Mouse (Mus musculus) bone marrow, adult 2 months (tissue): Measurements from ENCODE around the gene Rcan2. TPM values are rescaled to one million over a fixed set of nuclear protein-coding genes. Genes with fewer than 3 reads are reported as not detected.
A peak's percentile ranks its signal among the peaks of the same experiment; 100 is the strongest.

Source experiments
- H3K27ac ChIP-seq: fragments of 200-500 bp; 2 replicates; pipeline ENCODE4 v1.5.1; 2012; ENCODE audit warnings: low read depth, mild to moderate bottlenecking, control low read depth, inconsistent platforms, low read length; ENCODE audit not compliant: control insufficient read depth, poor library complexity, insufficient read depth
- H3K4me1 ChIP-seq: fragments of 200-500 bp; 2 replicates; pipeline ENCODE4 v1.6.1; 2011; ENCODE audit warnings: low read length; ENCODE audit not compliant: control insufficient read depth, insufficient read depth
- H3K4me3 ChIP-seq: fragments of 200-500 bp; replicated peaks from 2 replicates; pipeline ENCODE3; 2011; ENCODE audit warnings: mild to moderate bottlenecking, low read depth, low read length, control low read depth; ENCODE audit not compliant: control insufficient read depth
- CTCF ChIP-seq: fragments of 200-500 bp; IDR thresholded peaks from 2 replicates; pipeline ENCODE4 v1.5.1; 2011; ENCODE audit warnings: low read length, control low read depth; ENCODE audit not compliant: control insufficient read depth, insufficient read depth
- POLR2A ChIP-seq: fragments of 200-500 bp; IDR thresholded peaks from 2 replicates; pipeline ENCODE4 v1.6.1; 2011; ENCODE audit warnings: low read depth, mild to moderate bottlenecking, control low read depth, low read length, borderline replicate concordance; ENCODE audit not compliant: control insufficient read depth
- WGBS: fragments of 180-500 bp; shearing (Covaris S2); methylation state at CpG from one replicate; pipeline ENCODE4 v1.1.7; 2018; 5-methylcytosine and 5-hydroxymethylcytosine counted together
- polyA plus RNA-seq: library from polyadenylated mRNA; stranded (reverse); fragments of >200 nt; gene quantifications from 2 replicates; pipeline ENCODE4 v1.2.4, GENCODE M21; 2011; ENCODE audit warnings: low replicate concordance; ENCODE audit not compliant: missing spikeins, insufficient read depth, insufficient read length

Rcan2 gene
- polyA plus RNA-seq, 1 experiment = 2.1 TPM

DNA sequence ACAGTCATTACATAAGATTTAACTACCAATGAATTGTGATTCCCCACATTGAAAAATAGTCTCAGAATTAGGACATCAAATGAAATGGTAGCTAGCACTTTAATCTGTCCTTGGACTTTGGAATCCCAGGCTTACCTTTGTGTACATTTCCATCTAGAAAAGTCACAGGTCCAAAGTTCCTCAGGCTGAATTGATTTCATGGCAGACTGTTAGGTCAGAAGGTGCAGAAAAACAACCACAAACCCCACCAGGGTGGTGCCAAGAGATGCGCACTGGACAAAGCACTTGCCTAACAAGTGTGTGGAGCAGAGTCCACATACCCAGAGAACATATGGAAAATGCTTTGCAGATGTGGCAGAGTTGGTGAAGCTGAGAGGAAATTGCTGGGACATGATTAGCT, 256.0 kb downstream of the Rcan2 start:
- TF ChIP-seq POLR2A = no peak
- no peak for TF ChIP-seq CTCF
- no peaks in the 10 kb centered on the region; the same call in 1 of the 2 replicates for H3K4me1 ChIP-seq
- H3K4me3 ChIP-seq = no peak overlapping the region
- H3K27ac ChIP-seq = no peak overlapping the region
- 95% methylated on average over 1 of the region's 1 CpGs for WGBS

DNA sequence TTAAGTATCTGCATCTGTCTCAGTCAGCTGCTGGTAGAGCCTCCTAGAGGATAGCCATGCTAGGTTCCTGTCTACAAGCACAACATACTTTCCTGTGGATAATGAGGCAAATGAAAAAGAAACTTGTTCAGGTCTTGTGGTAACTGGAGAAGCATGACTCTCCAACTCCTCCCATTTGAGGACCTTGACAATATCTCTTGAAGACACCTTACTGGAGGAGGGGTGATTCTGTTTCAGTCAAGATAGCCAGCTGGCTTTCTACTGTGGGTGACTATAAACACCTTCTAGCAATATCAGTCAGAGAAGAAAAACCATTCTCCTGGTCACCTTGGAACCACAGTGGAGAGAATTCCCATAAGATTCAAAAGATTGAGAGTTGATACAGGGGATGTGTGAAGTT, 257.0 kb downstream of the Rcan2 start:
- no peaks in the 10 kb centered on the region; the same call in 1 of the 2 replicates for H3K4me1 ChIP-seq
- H3K27ac ChIP-seq = no peak overlapping the region
- TF ChIP-seq POLR2A (no peak), CTCF (no peak)
- no peak overlapping the region for H3K4me3 ChIP-seq

DNA sequence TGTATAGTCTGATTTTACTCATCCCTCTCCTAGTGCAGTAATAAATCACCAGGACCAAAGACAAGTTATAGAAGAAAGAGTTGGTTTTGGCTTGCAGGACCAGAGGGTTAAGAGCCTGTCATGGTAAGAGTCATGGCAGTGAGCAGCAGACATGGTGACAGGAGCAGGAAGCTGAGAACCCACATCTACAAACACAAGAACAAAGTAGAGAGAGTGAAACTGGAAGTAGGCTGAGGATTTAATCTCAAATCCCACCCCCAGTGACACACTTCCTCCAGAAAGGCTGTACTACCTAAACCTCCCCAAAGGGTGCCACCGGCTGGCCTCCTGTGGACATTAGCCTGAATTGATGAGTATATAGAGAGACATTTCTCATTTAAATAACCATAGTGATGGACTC, 259.6 kb downstream of the Rcan2 start:
- WGBS = 97% methylated on average over 1 of the region's 1 CpGs
- TF ChIP-seq CTCF = no peak
- TF ChIP-seq POLR2A = no peak

DNA sequence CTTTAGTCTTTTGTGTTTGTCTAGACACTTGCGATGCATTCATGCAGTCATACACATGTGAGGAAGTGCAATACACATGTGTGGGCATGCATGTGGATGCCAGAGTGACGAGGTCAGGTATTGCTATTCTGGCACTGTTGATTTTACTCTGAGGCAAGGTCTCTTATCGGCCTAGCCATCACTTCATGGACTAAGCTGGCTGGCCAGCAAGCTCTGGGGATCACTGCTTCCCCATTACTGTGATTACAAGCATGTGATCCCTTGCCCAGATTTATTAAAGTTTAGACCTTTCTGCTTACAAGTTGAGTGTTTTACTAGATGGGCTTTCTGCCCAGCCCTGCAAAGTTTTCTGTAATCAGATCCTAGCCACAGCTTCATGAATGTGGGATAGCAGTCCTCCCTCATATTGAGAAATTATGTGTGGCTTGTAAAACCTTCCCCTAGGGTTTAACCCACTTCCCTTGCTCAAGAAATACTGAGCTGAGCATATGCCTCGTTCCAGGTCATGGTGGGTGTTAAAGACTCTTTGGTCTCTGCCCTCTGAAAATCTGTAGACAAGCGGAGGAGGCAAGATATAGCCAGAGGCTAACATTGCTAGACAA, 260.2 kb downstream of the Rcan2 start:
- Histone ChIP-seq H3K4me3 (no peak overlapping the region), H3K27ac (no peak overlapping the region), H3K4me1 (no peaks in the 10 kb centered on the region; the same call in 1 of the 2 replicates)
- TF ChIP-seq CTCF (no peak), POLR2A (no peak)
- WGBS = 63% methylated on average over 5 of the region's 5 CpGs

More for the DNA sequence above, 259.6 kb downstream of the Rcan2 start:
- no peak overlapping the region for H3K27ac ChIP-seq
- no peaks in the 10 kb centered on the region; the same call in 1 of the 2 replicates for H3K4me1 ChIP-seq
- no peak overlapping the region for H3K4me3 ChIP-seq

DNA sequence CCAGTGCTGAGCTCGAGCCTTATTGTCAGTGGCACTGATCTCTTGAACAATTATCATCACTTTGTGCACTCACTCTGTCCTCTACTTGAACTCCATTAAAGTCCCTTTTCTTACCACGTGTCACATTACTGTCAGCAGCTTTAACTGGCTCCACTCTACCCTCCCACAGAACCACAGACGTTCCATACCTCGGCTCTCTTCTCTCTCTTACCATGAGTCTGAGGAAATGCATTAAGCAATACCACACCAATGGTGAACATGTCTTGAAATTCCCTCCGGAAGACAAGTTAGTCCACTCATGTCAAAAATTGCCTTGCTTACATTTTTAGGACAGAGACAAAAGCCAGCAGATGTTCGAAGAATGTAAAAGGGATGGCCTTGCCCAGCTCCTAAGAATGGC, 267.7 kb downstream of the Rcan2 start:
- WGBS = 54% methylated on average over 6 of the region's 6 CpGs
- Histone ChIP-seq H3K4me3 (no peak overlapping the region), H3K4me1 (no peaks in the 10 kb centered on the region; the same call in 1 of the 2 replicates), H3K27ac (no peak overlapping the region)
- TF ChIP-seq CTCF (no peak), POLR2A (no peak)

DNA sequence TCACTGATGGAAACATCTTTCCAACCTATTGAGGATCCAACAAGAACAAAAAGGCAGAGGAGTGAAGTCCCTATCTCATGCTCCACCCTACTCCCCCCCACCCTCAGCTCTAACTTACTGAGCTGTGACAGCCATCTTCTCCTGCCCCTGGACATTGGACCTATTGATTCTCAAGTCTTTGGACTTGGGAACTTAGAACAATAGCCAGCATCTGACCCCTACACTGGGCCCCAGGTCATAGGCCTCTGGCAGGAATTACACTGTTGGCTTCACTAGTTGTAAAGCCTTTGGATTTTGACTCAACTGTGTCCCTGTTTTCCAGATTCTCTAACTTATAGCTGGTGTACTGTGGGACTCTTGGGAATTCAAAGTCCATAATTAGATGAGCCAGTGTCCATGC, 270.5 kb downstream of the Rcan2 start:
- TF ChIP-seq POLR2A = no peak
- TF ChIP-seq CTCF = no peak
- Histone ChIP-seq H3K27ac (no peak overlapping the region), H3K4me3 (no peak overlapping the region), H3K4me1 (no peaks in the 10 kb centered on the region; the same call in 1 of the 2 replicates)

DNA sequence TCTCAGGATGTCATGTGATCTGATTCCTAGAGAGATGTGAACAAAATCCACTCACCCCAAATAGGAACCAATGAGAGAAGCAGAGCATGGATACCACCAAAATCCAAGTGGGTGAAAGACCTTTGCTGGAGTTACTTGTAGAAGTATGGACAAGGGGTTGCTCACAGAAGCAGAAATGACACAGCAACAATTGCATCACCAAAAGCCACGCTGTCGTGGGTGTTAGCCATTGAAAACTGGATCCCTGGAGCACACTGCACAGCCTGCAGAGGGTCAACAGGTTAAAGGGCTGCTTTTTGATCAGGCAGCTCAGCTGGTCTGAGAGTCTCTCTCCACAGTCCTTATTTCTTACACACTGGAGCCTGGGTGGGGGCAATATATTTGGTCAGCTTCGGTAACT, 274.4 kb downstream of the Rcan2 start:
- H3K4me3 ChIP-seq = peak overlapping the region; percentile 33
- H3K4me1 ChIP-seq = peaks cover 2% of the 10 kb centered on the region
- WGBS = 39% methylated on average over 3 of the region's 3 CpGs
- no peak overlapping the region for H3K27ac ChIP-seq
- no peak for TF ChIP-seq CTCF

DNA sequence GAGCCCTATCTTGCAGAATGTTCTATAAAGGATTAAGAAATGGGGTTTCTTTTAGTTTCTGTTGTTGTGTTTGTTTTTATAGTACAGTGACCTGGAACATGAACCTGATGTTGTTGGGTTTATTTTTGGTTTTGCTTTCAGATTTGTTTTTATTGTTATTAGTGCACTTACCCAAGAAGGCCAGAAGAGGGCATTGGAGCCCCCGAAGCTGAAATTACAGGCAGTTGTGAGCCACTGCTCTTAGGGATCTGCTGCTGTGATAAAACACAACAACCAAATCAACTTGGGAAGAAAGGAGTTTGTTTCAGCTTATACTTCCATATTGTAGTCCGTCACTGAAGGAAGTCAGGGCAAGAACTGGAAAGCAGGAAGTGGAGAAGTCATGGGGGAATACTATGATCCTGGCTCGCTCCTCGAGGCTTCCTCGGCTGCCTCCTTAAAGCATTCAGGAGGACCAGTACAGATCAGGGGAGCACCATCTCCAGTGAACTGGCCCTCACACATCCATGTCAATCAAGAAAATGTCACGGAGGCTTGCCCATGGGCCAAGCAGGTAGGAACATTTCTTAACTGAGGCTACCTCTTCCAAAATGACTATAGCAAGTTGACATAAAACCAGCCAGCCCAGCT, 275.0 kb downstream of the Rcan2 start:
- no peak overlapping the region for H3K27ac ChIP-seq
- no peak overlapping the region for H3K4me3 ChIP-seq
- 49% methylated on average over 6 of the region's 6 CpGs for WGBS
- H3K4me1 ChIP-seq = peaks cover 2% of the 10 kb centered on the region
- no peak for TF ChIP-seq POLR2A
- TF ChIP-seq CTCF = peak; percentile 41

DNA sequence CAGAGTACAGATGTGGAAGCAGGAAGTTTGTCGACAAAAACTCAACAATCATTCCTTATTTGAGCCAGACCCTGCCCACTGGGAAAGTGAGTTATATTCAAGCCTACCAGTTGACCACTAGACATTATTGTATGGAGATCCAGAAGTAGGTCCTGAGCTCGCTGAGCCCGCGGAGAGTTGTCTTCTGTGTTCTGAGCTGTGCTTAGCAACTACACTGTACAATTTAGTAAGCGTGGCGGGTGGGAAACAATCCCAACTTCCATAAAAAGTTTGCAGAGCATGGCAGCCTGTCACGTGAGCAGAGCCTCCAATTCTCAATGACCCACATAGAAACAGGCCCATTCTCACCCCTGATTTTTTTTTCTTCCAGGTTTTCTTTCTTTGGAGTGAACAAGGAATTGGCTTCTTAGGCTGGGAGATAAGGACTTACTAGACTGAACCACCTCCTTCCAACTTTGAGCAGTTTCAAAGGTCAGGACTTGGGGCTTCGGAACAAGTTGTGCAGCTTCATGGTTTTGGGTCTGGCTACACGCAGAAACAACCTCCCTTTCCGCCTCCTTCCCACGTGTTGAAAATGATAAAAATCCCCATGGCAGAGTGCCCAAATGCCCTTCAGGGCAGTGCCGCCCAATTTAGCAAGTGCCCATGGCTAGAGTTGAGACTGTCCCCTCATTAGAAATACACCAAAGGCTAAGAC, 276.1 kb downstream of the Rcan2 start:
- no peak for TF ChIP-seq CTCF
- no peak for TF ChIP-seq POLR2A
- no peak overlapping the region for H3K4me3 ChIP-seq
- 72% methylated on average over 12 of the region's 12 CpGs for WGBS
- peaks cover 2% of the 10 kb centered on the region for H3K4me1 ChIP-seq
- H3K27ac ChIP-seq = no peak overlapping the region
